Mouse (Mus musculus) kidney, embryonic 15.5 days (tissue): ENCODE data around the gene Jag1. TPM values are rescaled to one million over a fixed set of nuclear protein-coding genes. Genes with fewer than 3 reads are reported as not detected.

Experiments used
- ATAC-seq: fragments of 200-750 bp; cut with Nextera tagmentation; replicated peaks from 2 replicates; pipeline ENCODE4 v1.8.0; 2017; ENCODE audit warnings: moderate TSS enrichment; ENCODE audit not compliant: low FRiP score
- H3K27ac ChIP-seq: fragments of 300-500 bp; sonication (generic); 2 replicates; pipeline ENCODE4 v1.5.1; 2015; ENCODE audit warnings: mild to moderate bottlenecking, inconsistent platforms
- H3K27me3 ChIP-seq: fragments of 300-500 bp; sonication (generic); 2 replicates; pipeline ENCODE4 v1.6.1; 2015; ENCODE audit warnings: inconsistent platforms
- H3K36me3 ChIP-seq: fragments of 300-500 bp; sonication (generic); 2 replicates; pipeline ENCODE4 v1.6.1; 2015; ENCODE audit warnings: inconsistent platforms
- H3K4me1 ChIP-seq: fragments of 300-500 bp; sonication (generic); 2 replicates; pipeline ENCODE4 v1.6.1; 2015; ENCODE audit warnings: inconsistent platforms
- H3K4me2 ChIP-seq: fragments of 300-500 bp; sonication (generic); 2 replicates; pipeline ENCODE4 v1.6.1; 2015; ENCODE audit warnings: moderate library complexity, mild to moderate bottlenecking, inconsistent platforms
- H3K4me3 ChIP-seq: fragments of 300-500 bp; sonication (generic); replicated peaks from 2 replicates; pipeline ENCODE4 v1.5.1; 2015; ENCODE audit warnings: mild to moderate bottlenecking, inconsistent platforms
- H3K9ac ChIP-seq: fragments of 300-500 bp; sonication (generic); 2 replicates; pipeline ENCODE4 v1.6.1; 2015; ENCODE audit warnings: mild to moderate bottlenecking, inconsistent platforms
- H3K9me3 ChIP-seq: fragments of 300-500 bp; sonication (generic); replicated peaks from 2 replicates; pipeline ENCODE4 v1.6.1; 2016; ENCODE audit warnings: inconsistent platforms
- WGBS: fragments of 180-500 bp; shearing (Covaris S2); methylation state at CpG from one replicate; pipeline ENCODE4 v1.1.7; 2015; ENCODE audit warnings: mixed read lengths; 5-methylcytosine and 5-hydroxymethylcytosine counted together
- polyA plus RNA-seq: library from polyadenylated mRNA; unstranded; fragments of >200 nt; fragmentation: Nextera tagmentation; extraction: Ambion mirVana; gene quantifications from 2 replicates; pipeline ENCODE4 v1.2.1, GENCODE M21; 2015

Gene Jag1
- polyA plus RNA-seq, 1 experiment from 2014 or later = 52.2 TPM

- Histone ChIP-seq H3K4me1 (peaks cover 66% of the 10 kb centered on the region), H3K4me3 (no peak overlapping the region), H3K4me2 (0 out of 2 replicates have a peak overlapping the region, but pooled peaks have one; percentile 3), H3K9ac (no peak overlapping the region), H3K27me3 (no peaks in the 10 kb centered on the region), H3K36me3 (peaks cover 71% of the 10 kb centered on the region), H3K9me3 (no peaks in the 10 kb centered on the region), H3K27ac (peak overlapping the region; percentile 64)
- WGBS = 16% methylated on average over 5 of the region's 5 CpGs
- ATAC-seq = peak; percentile 38
Measured at GRCm38 (mm10) chr2:137096981-137097460, 19.4 kb downstream of the Jag1 start.

DNA sequence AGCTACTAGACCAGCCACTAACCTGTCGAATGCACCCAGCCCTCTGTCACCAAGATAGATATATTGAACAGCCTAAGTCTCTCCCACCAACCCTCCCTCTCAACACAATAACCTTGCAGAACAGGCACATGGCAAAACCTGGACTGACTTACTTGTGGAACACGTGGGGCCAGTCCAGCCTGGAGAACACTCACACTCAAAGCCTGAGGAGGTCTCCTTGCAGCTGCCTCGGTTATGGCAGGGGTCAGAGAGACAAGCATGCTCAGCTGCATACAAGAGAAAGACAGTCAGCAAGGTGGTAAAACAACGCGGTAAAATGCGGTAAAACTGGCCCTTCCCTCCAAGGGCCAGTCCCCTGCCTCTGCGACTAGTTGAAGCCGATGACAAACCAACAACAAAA, 22.1 kb downstream of the Jag1 start:
- no peak overlapping the region for H3K4me3 ChIP-seq
- H3K9me3 ChIP-seq = no peaks in the 10 kb centered on the region
- H3K27me3 ChIP-seq = no peaks in the 10 kb centered on the region
- ATAC-seq = no peak
- no peak overlapping the region for H3K9ac ChIP-seq
- H3K36me3 ChIP-seq = peaks cover 76% of the 10 kb centered on the region
- WGBS = 72% methylated on average over 8 of the region's 8 CpGs
- no peak overlapping the region for H3K4me2 ChIP-seq
- H3K4me1 ChIP-seq = peaks cover 45% of the 10 kb centered on the region
- no peak overlapping the region for H3K27ac ChIP-seq

DNA sequence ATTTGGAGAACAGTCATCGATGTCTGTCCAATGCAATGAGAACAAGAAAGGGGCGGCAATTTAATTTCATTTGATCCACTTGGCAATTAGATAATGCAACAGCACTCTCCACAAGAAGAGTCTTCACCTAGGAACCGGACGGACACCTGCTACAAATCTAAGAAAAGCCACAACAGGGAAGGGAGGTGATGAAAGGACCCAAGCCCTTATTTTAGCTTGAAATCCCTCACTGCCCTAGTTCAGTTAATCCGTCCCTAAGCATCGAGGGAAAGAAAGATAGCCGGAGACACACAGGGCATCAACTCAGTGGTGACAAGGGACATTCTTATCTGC, 23.2 kb downstream of the Jag1 start:
- 83% methylated on average over 7 of the region's 7 CpGs for WGBS
- H3K27me3 ChIP-seq = no peaks in the 10 kb centered on the region
- no peak for ATAC-seq
- H3K4me1 ChIP-seq = peaks cover 35% of the 10 kb centered on the region
- H3K27ac ChIP-seq = no peak overlapping the region
- H3K4me2 ChIP-seq = no peak overlapping the region
- no peaks in the 10 kb centered on the region for H3K9me3 ChIP-seq
- no peak overlapping the region for H3K4me3 ChIP-seq
- H3K9ac ChIP-seq = no peak overlapping the region
- H3K36me3 ChIP-seq = peaks cover 82% of the 10 kb centered on the region

- ATAC-seq = no peak
- no peak overlapping the region for H3K27ac ChIP-seq
- no peaks in the 10 kb centered on the region for H3K9me3 ChIP-seq
- H3K4me1 ChIP-seq = peaks cover 30% of the 10 kb centered on the region
- H3K4me2 ChIP-seq = no peak overlapping the region
- H3K9ac ChIP-seq = no peak overlapping the region
- H3K36me3 ChIP-seq = peaks cover 88% of the 10 kb centered on the region
- 36% methylated on average over 10 of the region's 10 CpGs for WGBS
- no peak overlapping the region for H3K4me3 ChIP-seq
- H3K27me3 ChIP-seq = no peaks in the 10 kb centered on the region
Measured at GRCm38 (mm10) chr2:137092523-137093297, 23.7 kb downstream of the Jag1 start.

GRCm38 (mm10) chr2:137091766-137092522, 24.5 kb downstream of the Jag1 start:
- no peak for ATAC-seq
- peaks cover 95% of the 10 kb centered on the region for H3K36me3 ChIP-seq

DNA sequence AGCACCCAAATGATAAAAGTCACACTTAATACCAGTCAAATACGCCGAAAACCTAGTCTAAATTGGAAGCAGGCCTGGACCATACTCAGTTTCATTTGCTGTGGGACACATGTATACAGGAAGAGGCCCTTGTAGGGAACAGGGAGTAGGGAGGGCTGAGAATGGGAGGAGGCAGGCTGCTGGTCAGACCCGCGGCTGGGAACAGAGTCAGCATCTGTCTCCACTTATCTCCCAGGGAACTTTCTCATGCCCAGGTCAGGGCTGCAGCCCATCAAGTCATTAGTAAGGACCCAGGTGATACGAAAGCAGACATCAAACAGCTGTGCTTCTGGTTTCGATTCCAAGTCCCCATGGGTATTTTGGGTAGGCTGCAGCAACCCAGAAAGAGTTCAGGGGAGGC, 28.7 kb downstream of the Jag1 start:
- H3K27ac ChIP-seq = no peak overlapping the region
- peaks cover 4% of the 10 kb centered on the region; the same call in 1 of the 2 replicates for H3K4me1 ChIP-seq
- 75% methylated on average over 6 of the region's 6 CpGs for WGBS
- no peaks in the 10 kb centered on the region for H3K9me3 ChIP-seq
- H3K36me3 ChIP-seq = peaks cover 98% of the 10 kb centered on the region
- no peak overlapping the region for H3K9ac ChIP-seq
- H3K4me2 ChIP-seq = no peak overlapping the region
- no peak overlapping the region for H3K4me3 ChIP-seq
- ATAC-seq = no peak
- H3K27me3 ChIP-seq = no peaks in the 10 kb centered on the region

More at GRCm38 (mm10) chr2:137091766-137092522, 24.5 kb downstream of the Jag1 start:
- no peak overlapping the region for H3K4me3 ChIP-seq
- H3K9ac ChIP-seq = no peak overlapping the region
- no peaks in the 10 kb centered on the region for H3K27me3 ChIP-seq
- no peak overlapping the region for H3K4me2 ChIP-seq
- WGBS = 76% methylated on average over 11 of the region's 11 CpGs
- H3K27ac ChIP-seq = no peak overlapping the region
- H3K4me1 ChIP-seq = peaks cover 22% of the 10 kb centered on the region
- no peaks in the 10 kb centered on the region for H3K9me3 ChIP-seq

DNA sequence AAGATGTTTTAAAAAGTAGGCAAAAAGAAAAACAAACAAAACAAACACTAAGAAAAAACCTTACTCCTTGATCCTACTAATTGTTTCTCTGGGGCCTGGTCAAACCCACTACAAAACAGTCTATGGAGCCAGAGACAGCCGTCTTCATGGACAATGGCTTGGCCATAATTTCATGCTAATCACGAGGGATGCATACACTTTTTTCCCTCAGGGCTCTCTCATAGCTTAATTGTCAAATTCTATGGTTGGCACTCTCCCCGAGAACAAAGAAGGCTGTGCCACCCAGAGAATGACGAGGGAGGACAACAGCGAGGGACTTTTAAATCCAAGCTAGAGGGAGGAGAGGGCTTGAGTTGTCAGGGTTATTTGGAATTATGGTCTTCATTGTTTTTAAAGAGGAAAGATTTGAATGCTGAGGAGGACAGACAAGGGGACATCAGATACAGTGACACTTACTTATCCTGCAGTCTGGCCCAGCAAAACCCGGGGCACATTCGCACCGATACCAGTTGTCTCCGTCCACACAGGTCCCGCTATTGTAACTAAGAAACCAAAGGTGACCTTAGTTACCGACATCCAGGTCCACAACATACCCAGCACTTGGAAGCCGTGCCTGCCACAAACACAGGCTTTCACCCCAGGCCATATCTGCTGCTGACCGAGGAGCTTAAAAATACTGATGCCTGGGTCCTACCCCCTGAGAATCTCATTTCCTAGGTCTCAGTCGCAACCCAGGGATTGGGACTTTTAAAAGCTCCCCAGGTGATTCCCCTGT, 29.6 kb downstream of the Jag1 start:
- no peaks in the 10 kb centered on the region for H3K4me1 ChIP-seq
- H3K9me3 ChIP-seq = no peaks in the 10 kb centered on the region
- H3K9ac ChIP-seq = no peak overlapping the region
- no peak for ATAC-seq
- H3K27me3 ChIP-seq = no peaks in the 10 kb centered on the region
- H3K36me3 ChIP-seq = peaks cover 93% of the 10 kb centered on the region
- H3K4me2 ChIP-seq = no peak overlapping the region
- 89% methylated on average over 14 of the region's 14 CpGs for WGBS
- H3K4me3 ChIP-seq = no peak overlapping the region
- no peak overlapping the region for H3K27ac ChIP-seq

GRCm38 (mm10) chr2:137085257-137085656, 31.2 kb downstream of the Jag1 start:
- Histone ChIP-seq H3K27me3 (no peaks in the 10 kb centered on the region), H3K27ac (no peak overlapping the region), H3K4me3 (no peak overlapping the region), H3K9me3 (no peaks in the 10 kb centered on the region), H3K9ac (no peak overlapping the region), H3K4me2 (no peak overlapping the region), H3K36me3 (peaks cover 78% of the 10 kb centered on the region), H3K4me1 (peaks cover 9% of the 10 kb centered on the region)
- WGBS = 49% methylated on average over 8 of the region's 8 CpGs
- peak; percentile 33 for ATAC-seq

DNA sequence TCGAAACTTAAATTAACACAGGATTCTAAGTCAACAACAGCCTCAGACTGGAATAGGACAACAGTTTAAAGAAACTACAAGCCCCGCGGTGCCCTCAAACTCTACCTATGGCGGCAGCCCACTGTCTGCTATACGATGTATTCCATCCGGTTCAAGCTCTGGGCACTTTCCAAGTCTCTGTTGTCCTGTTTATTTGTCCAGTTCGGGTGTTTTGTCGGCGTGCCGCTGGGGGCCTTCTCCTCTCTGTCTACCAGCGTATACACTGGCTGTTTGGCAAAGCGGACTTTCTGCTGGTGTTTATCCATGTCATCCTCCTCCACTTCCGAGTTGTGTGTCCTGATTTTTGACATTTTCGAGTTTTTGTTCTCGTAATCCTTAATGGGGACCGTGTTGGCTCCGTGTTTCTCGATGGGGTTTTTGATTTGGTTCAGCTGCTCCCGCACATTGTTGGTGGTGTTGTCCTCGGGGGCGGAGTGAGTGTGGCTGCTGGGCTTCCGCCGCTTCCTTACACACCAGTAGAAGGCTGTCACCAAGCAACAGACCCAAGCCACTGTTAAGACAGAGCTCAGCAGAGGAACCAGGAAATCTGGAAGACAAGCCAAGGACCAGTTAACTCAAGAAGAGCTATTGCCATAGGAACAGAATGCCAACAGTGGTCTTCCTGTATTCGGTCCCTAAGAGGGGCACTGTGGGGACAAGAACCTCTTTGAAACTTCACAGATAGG, 33.4 kb downstream of the Jag1 start:
- Histone ChIP-seq H3K9me3 (no peaks in the 10 kb centered on the region), H3K4me1 (peaks cover 30% of the 10 kb centered on the region), H3K4me3 (no peak overlapping the region), H3K4me2 (no peak overlapping the region), H3K36me3 (peaks cover 56% of the 10 kb centered on the region), H3K27ac (peak overlapping the region; percentile 1; the same call in 1 of the 2 replicates), H3K9ac (no peak overlapping the region), H3K27me3 (no peaks in the 10 kb centered on the region)
- WGBS = 86% methylated on average over 24 of the region's 24 CpGs
- no peak for ATAC-seq

- Histone ChIP-seq H3K27ac (0 out of 2 replicates have a peak overlapping the region, but pooled peaks have one; percentile 34), H3K4me1 (peaks cover 30% of the 10 kb centered on the region), H3K9me3 (no peaks in the 10 kb centered on the region), H3K9ac (no peak overlapping the region), H3K36me3 (peaks cover 37% of the 10 kb centered on the region), H3K4me2 (no peak overlapping the region), H3K27me3 (no peaks in the 10 kb centered on the region), H3K4me3 (no peak overlapping the region)
- ATAC-seq = no peak
- 85% methylated on average over 7 of the region's 7 CpGs for WGBS
Measured at GRCm38 (mm10) chr2:137081001-137081400, 35.4 kb downstream of the Jag1 start.

- WGBS = 64% methylated on average over 6 of the region's 6 CpGs
- H3K27ac ChIP-seq = peak overlapping the region; percentile 34; the same call in 1 of the 2 replicates
- no peaks in the 10 kb centered on the region for H3K27me3 ChIP-seq
- H3K9ac ChIP-seq = no peak overlapping the region
- ATAC-seq = peak; percentile 49; the same call in 1 of the 2 replicates
- H3K4me3 ChIP-seq = no peak overlapping the region
- no peaks in the 10 kb centered on the region for H3K9me3 ChIP-seq
- no peak overlapping the region for H3K4me2 ChIP-seq
- peaks cover 30% of the 10 kb centered on the region for H3K4me1 ChIP-seq
- H3K36me3 ChIP-seq = peaks cover 31% of the 10 kb centered on the region
Measured at GRCm38 (mm10) chr2:137080468-137080867, 36.0 kb downstream of the Jag1 start.
